ENCODE assay signal across 9 mouse cellular contexts in genomic region chr10:86483968-86484367, GRCm38 (mm10). TPM values are rescaled to one million over a fixed set of nuclear protein-coding genes. Genes with fewer than 3 reads are reported as not detected.
DNase-seq lines count a peak whose midpoint lies in the region; ATAC-seq and TF ChIP-seq lines count a peak whose summit lies in the region.
"Had no signal": no experiment of that assay in that cellular context is flagged by ENCODE, and none has a peak within 500 bp of the region (broad histone marks: within the 10 kb centered on the region; RNA-seq: fewer than 3 reads in every experiment).

No protein-coding gene starts in this region.

- ATAC-seq in kidney, embryonic 14.5 days (ENCODE audit: low FRiP score, low TSS enrichment): no peak
- no peak for ATAC-seq in liver, postnatal 0 days

- DNase-seq in adrenal gland, adult (ENCODE audit: inconsistent age in 2 of 2, low spot score in 1 of 2): peak; percentile 21 to 69
- no peak for DNase-seq in adrenal gland, adult 8-10 months
- peak; percentile 63 for DNase-seq in kidney, postnatal 10 days
- peak; percentile 17 for DNase-seq in adrenal gland, adult 2 months
- DNase-seq in liver, postnatal 0 days: peak; percentile 36
- DNase-seq in thymus, postnatal 25 days: peak; percentile 34
- no peak for DNase-seq in urinary bladder, adult 2 months (ENCODE audit: low spot score)

- WGBS in kidney, embryonic 14.5 days: 24% methylated on average over 3 of the region's 3 CpGs
- WGBS in liver, postnatal 0 days (ENCODE audit: insufficient replicate concordance): 17% methylated on average over 3 of the region's 3 CpGs

- no peaks in the 10 kb centered on the region for H3K9me3 ChIP-seq in kidney, embryonic 14.5 days (ENCODE audit: control insufficient read depth, low read length)
- no peaks in the 10 kb centered on the region for H3K9me3 ChIP-seq in liver, postnatal 0 days (ENCODE audit: low read length)
- H3K9me3 ChIP-seq: midbrain, embryonic 12.5 days had no signal

- H3K36me3 ChIP-seq in kidney, embryonic 14.5 days (ENCODE audit: control insufficient read depth, insufficient read depth, low read length): no peaks in the 10 kb centered on the region
- no peaks in the 10 kb centered on the region for H3K36me3 ChIP-seq in liver, postnatal 0 days (replicated peaks; ENCODE audit: insufficient read depth, low read length)
- H3K36me3 ChIP-seq: midbrain, embryonic 12.5 days had no signal

- H3K4me1 ChIP-seq in kidney, embryonic 14.5 days (ENCODE audit: control insufficient read depth, insufficient read depth, low read length): 0 out of 2 replicates have a peak, but pooled peaks cover 2% of the 10 kb centered on the region
- no peaks in the 10 kb centered on the region for H3K4me1 ChIP-seq in liver, postnatal 0 days (ENCODE audit: insufficient read depth)
- H3K4me1 ChIP-seq: midbrain, embryonic 12.5 days had no signal

- TF ChIP-seq CTCF in liver, postnatal 0 days (IDR thresholded peaks at IDR 0.05; ENCODE audit: low read depth): peak; percentile 64

- TF ChIP-seq EP300 in liver, postnatal 0 days (IDR thresholded peaks at IDR 0.05; ENCODE audit: low read depth): no peak

- H3K4me3 ChIP-seq in kidney, embryonic 14.5 days (ENCODE audit: low read length): no peak overlapping the region
- H3K4me3 ChIP-seq in liver, postnatal 0 days (ENCODE audit: low read depth, low read length): no peak overlapping the region
- H3K4me3 ChIP-seq: midbrain, embryonic 12.5 days had no signal

- H3K9ac ChIP-seq in kidney, embryonic 14.5 days (ENCODE audit: low read depth, low read length): no peak overlapping the region
- H3K9ac ChIP-seq in liver, postnatal 0 days (replicated peaks): no peak overlapping the region
- H3K9ac ChIP-seq: midbrain, embryonic 12.5 days had no signal

- H3K4me2 ChIP-seq in kidney, embryonic 14.5 days (replicated peaks; ENCODE audit: low read depth, low read length): no peak overlapping the region
- H3K4me2 ChIP-seq in liver, postnatal 0 days (ENCODE audit: low read depth, low read length): no peak overlapping the region
- H3K4me2 ChIP-seq: midbrain, embryonic 12.5 days had no signal

- no peak overlapping the region for H3K27ac ChIP-seq in kidney, embryonic 14.5 days (ENCODE audit: low read depth, low read length)
- H3K27ac ChIP-seq in liver, postnatal 0 days (ENCODE audit: low read depth): no peak overlapping the region
- H3K27ac ChIP-seq: midbrain, embryonic 12.5 days had no signal

- no peaks in the 10 kb centered on the region for H3K27me3 ChIP-seq in kidney, embryonic 14.5 days (ENCODE audit: control insufficient read depth, insufficient read depth, low read length)
- H3K27me3 ChIP-seq in liver, postnatal 0 days (ENCODE audit: insufficient read depth, low read length): no peaks in the 10 kb centered on the region
- H3K27me3 ChIP-seq: midbrain, embryonic 12.5 days had no signal

RNA-seq across cellular contexts. Expression of gene Syn3, which starts 14.7 kb away (rescaled TPM):
- 1 to 10 TPM; 3.7 to 5.7 (median 4.2) TPM for total RNA-seq in adrenal gland, adult 8-10 months (2022)
- 6.3 and 8.4 TPM in 2 replicates for polyA plus RNA-seq in kidney, embryonic 14.5 days (2014; fragmentation: Nextera tagmentation; extraction: Ambion mirVana)
- 1 to 10 TPM; 2.7 to 3.6 TPM for total RNA-seq in adrenal gland, adult 2 months (2021)
- polyA plus RNA-seq in adrenal gland, adult 2 months (2012; rRNA removed): 1.1 and 1.3 TPM in 2 replicates
- polyA plus RNA-seq in liver, postnatal 0 days (2015; fragmentation: Nextera tagmentation; extraction: Ambion mirVana): 0.20 and 0.25 TPM in 2 replicates
- 0.73 and 1.0 TPM in 2 replicates for polyA plus RNA-seq in urinary bladder, adult 2 months (2012; rRNA removed)

Comparison
In these comparisons a context has a peak if more than half of its experiments do, and no peak if none do; other contexts are left out.
1. DNase-seq: peak in adrenal gland, adult (2 of 2), kidney, postnatal 10 days (single experiment), adrenal gland, adult 2 months (single experiment), liver, postnatal 0 days (single experiment) and thymus, postnatal 25 days (single experiment); none in adrenal gland, adult 8-10 months (single experiment) and urinary bladder, adult 2 months (single experiment).